Mouse (Mus musculus) heart, adult 2 months (tissue): ENCODE data around the gene Syk.

Experiments
- CTCF ChIP-seq: fragments of 200-600 bp; IDR thresholded peaks from 2 replicates; pipeline ENCODE4 v1.8.1; 2022; ENCODE audit warnings: antibody characterized with exemption, mild to moderate bottlenecking, moderate library complexity
- EP300 ChIP-seq: fragments of 200-500 bp; IDR thresholded peaks from 2 replicates; pipeline ENCODE4 v1.6.1; 2011; ENCODE audit warnings: low read depth, low read length, control low read depth; ENCODE audit not compliant: insufficient read depth

- no peak for TF ChIP-seq CTCF
- no peak for TF ChIP-seq EP300
Observed at GRCm38 (mm10) chr13:52613266-52613665, 30.3 kb downstream of the Syk start.
